In the genomic region with DNA sequence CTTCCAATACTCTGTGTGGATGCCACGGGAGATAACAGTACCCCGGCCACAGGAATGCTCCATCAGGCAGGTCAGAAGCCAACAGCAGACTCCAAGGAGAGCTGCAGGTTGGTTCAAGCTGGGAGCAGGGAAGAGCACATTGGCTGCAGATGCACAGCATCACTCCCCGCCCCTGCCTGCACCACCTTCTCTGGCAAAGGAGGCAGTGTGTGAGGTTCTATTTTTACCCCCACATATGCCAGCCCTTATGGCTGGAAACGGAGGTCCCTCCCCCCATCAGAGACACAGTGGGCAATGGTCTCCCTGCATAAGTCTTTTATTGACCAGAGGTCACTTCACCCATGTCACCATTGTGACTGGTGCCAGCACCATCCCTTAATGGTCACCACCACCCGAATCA, we compare ENCODE assay signal across 10 mouse cellular contexts. TPM values are rescaled to one million over a fixed set of nuclear protein-coding genes. Genes with fewer than 3 reads are reported as not detected.
A peak's percentile ranks its signal among the peaks of the same experiment; 100 is the strongest.
DNase-seq lines count a peak whose midpoint lies in the region; ATAC-seq lines count a peak whose summit lies in the region.
"Had no signal": no experiment of that assay in that cellular context is flagged by ENCODE, and none has a peak within 500 bp of the region (broad histone marks: within the 10 kb centered on the region; RNA-seq: fewer than 3 reads in every experiment).

No protein-coding gene starts in this region.

- peak; percentile 73 for ATAC-seq in frontal cortex, adult (ENCODE audit: low TSS enrichment)
- no peak for ATAC-seq in granulocyte monocyte progenitor cell, adult 5-6 weeks (replicated peaks; ENCODE audit: poor library complexity, severe bottlenecking)

- DNase-seq in layer of hippocampus, adult 9-11 months, result peak; percentile 71
- DNase-seq in layer of hippocampus, postnatal 25 days (ENCODE audit: extremely low spot score in 1 of 2, low spot score in 1 of 2), result no peak
- peak; percentile 50 to 66 for DNase-seq in cerebellum, adult 18-20 months
- DNase-seq in right cerebral cortex, postnatal 10 days (ENCODE audit: low spot score in 2 of 2), result peak; percentile 69 to 74
- no peak for DNase-seq in natural killer cell, adult 2 months (ENCODE audit: low spot score in 2 of 2)
- DNase-seq: adrenal gland, postnatal 25 days; heart, postnatal 36 days; thymus, postnatal 36 days had no signal

RNA-seq across cellular contexts. Expression of a gene that starts 42.3 kb away (rescaled TPM):
- 100 to 1,000 TPM; 139 to 144 TPM for total RNA-seq in layer of hippocampus, postnatal 25 days (2021)
- total RNA-seq in granulocyte monocyte progenitor cell, adult 5-6 weeks (2014; fragmentation: Nextera tagmentation), result 1.1 and 3.2 TPM in 2 replicates
- total RNA-seq in granulocyte monocyte progenitor cell, adult 5-6 weeks (2017), result 0.78 and 0.82 TPM in 2 replicates

RNA-seq across cellular contexts. Expression of a gene that starts 50.9 kb away (rescaled TPM):
- 10 to 100 TPM; 21.9 to 22.6 TPM for total RNA-seq in layer of hippocampus, postnatal 25 days (2021)
- total RNA-seq in granulocyte monocyte progenitor cell, adult 5-6 weeks (2014; fragmentation: Nextera tagmentation), result not detected in 2 replicates
- not detected in 2 replicates for total RNA-seq in granulocyte monocyte progenitor cell, adult 5-6 weeks (2017)

Comparison
In these comparisons a context has a peak if more than half of its experiments do, and no peak if none do; other contexts are left out.
1. DNase-seq: peak in layer of hippocampus, adult 9-11 months (single experiment), cerebellum, adult 18-20 months (2 of 2) and right cerebral cortex, postnatal 10 days (2 of 2); none in layer of hippocampus, postnatal 25 days (0 of 2) and natural killer cell, adult 2 months (0 of 2).
2. RNA of a gene that starts 42.3 kb away (total RNA-seq): 139 to 144 TPM in layer of hippocampus, postnatal 25 days; 0.78 to 3.2 TPM in granulocyte monocyte progenitor cell, adult 5-6 weeks; every median in the first group is over 10 times any median in the second.
3. RNA of a gene that starts 50.9 kb away (total RNA-seq): 21.9 to 22.6 TPM in layer of hippocampus, postnatal 25 days; not detected in granulocyte monocyte progenitor cell, adult 5-6 weeks; every median in the first group is over 10 times any median in the second.